Mouse (Mus musculus): ENCODE results near the gene Sval3. TPM values are rescaled to one million over a fixed set of nuclear protein-coding genes. Genes with fewer than 3 reads are reported as not detected.

Sval3 gene
- polyA plus RNA-seq (2012; fragmentation: generic; extraction: Trizol), result not detected

DNA sequence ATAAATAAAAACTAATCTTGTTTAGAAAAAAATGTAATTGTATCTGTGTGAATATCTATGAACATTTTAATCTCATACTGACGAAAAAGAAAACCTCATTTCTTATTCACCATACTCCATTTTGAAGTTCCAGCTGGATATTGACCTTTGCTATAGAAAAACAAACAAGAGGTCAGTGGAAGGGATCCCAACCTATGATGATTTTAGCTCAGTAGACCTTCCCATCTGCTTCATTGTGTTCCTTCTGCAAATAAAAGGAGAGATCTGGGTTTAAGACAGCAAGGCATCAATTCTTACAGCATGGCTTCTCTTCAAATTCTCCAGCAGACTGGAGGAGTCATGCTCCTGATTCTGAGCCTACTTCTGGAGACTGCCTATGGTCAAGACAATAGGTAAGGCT is at the start of gene Sval3:
Sval3 (plus strand) TSS at position 301 of the 400 bp plus-strand sequence.

DNA sequence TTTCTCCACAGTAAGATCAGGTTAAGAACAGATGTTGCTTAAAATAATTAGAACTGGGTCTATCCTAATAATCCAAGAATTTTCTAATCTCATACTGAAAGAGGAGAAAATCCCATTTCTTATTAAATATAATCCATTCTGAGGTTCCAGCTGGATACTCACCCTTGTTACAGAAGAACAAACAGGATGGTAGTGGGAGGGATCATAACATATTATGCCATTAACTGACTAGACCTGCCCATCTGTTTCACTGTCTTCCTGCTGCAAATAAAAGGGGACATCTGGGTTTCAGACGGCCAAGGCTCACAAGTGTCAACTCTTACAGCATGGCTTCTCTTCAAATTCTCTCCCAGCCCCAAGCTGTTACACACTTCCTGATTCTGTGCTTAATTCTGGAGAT is 16.6 kb upstream of the Sval3 start, which contains the start of gene Sval1:
Sval1 (plus strand) TSS at position 301 of the 400 bp plus-strand sequence.

Other genes with a start within 250 kb of the Sval3 start
- gene Olfr459, start 193.0 kb upstream of the Sval3 start, polyA plus RNA-seq (2012; fragmentation: generic; extraction: Trizol), result not detected
- gene Pip, start 120.6 kb upstream of the Sval3 start, polyA plus RNA-seq (2012; fragmentation: generic; extraction: Trizol), result not detected
- gene Sval2, start 115.2 kb upstream of the Sval3 start, polyA plus RNA-seq (2012; fragmentation: generic; extraction: Trizol), result not detected
- not detected for gene Sval1, start 16.5 kb upstream of the Sval3 start, polyA plus RNA-seq (2012; fragmentation: generic; extraction: Trizol)
- gene Sva, start 70.3 kb downstream of the Sval3 start, polyA plus RNA-seq (2012; fragmentation: generic; extraction: Trizol), result not detected
- gene Tas2r139, start 172.8 kb downstream of the Sval3 start, polyA plus RNA-seq (2012; fragmentation: generic; extraction: Trizol), result not detected
- gene Tas2r144, start 247.2 kb downstream of the Sval3 start, polyA plus RNA-seq (2012; fragmentation: generic; extraction: Trizol), result under 1 TPM in 1 of 2 experiments, not detected in 1; 0.05 TPM

Measured in C3H10T1/2 (cell line).